Mouse (Mus musculus) liver, embryonic 13.5 days (tissue): Measurements from ENCODE around the gene Nrg3. TPM values are rescaled to one million over a fixed set of nuclear protein-coding genes. Genes with fewer than 3 reads are reported as not detected.

Experiments used
- ATAC-seq: fragments of 200-750 bp; cut with Nextera tagmentation; 2 replicates; pipeline ENCODE4 v1.8.0; 2017; ENCODE audit warnings: low read depth, mild to moderate bottlenecking, moderate number of reproducible peaks, moderate library complexity
- DNase-seq: peaks from one replicate; pipeline ENCODE4 v3.0.0; 2022
- H3K27ac ChIP-seq: fragments of 300-500 bp; sonication (generic); 2 replicates; pipeline ENCODE4 v1.5.1; 2015; ENCODE audit warnings: moderate library complexity, mild to moderate bottlenecking, inconsistent platforms
- H3K27me3 ChIP-seq: fragments of 300-500 bp; sonication (generic); 2 replicates; pipeline ENCODE4 v1.6.1; 2015; ENCODE audit warnings: mild to moderate bottlenecking, inconsistent platforms
- H3K36me3 ChIP-seq: fragments of 300-500 bp; sonication (generic); 2 replicates; pipeline ENCODE4 v1.6.1; 2015; ENCODE audit warnings: mild to moderate bottlenecking, inconsistent platforms
- H3K4me1 ChIP-seq: fragments of 300-500 bp; sonication (generic); replicated peaks from 2 replicates; pipeline ENCODE4 v1.6.1; 2015; ENCODE audit warnings: inconsistent platforms
- H3K4me2 ChIP-seq: fragments of 300-500 bp; sonication (generic); 2 replicates; pipeline ENCODE4 v1.6.1; 2015; ENCODE audit warnings: inconsistent platforms, mild to moderate bottlenecking, moderate library complexity
- H3K4me3 ChIP-seq: fragments of 300-500 bp; sonication (generic); replicated peaks from 2 replicates; pipeline ENCODE4 v1.5.1; 2015; ENCODE audit warnings: mild to moderate bottlenecking, inconsistent platforms
- H3K9ac ChIP-seq: fragments of 300-500 bp; sonication (generic); 2 replicates; pipeline ENCODE4 v1.6.1; 2015; ENCODE audit warnings: mild to moderate bottlenecking, inconsistent platforms
- H3K9me3 ChIP-seq: fragments of 300-500 bp; sonication (generic); replicated peaks from 2 replicates; pipeline ENCODE4 v1.6.1; 2016; ENCODE audit warnings: inconsistent platforms
- WGBS: fragments of 180-500 bp; shearing (Covaris S2); methylation state at CpG from one replicate; pipeline ENCODE4 v1.1.7; 2015; ENCODE audit not compliant: insufficient replicate concordance; 5-methylcytosine and 5-hydroxymethylcytosine counted together
- polyA plus RNA-seq: library from polyadenylated mRNA; unstranded; fragments of >200 nt; fragmentation: Nextera tagmentation; extraction: Ambion mirVana; gene quantifications from 2 replicates; pipeline ENCODE4 v1.2.1, GENCODE M21; 2015

The Nrg3 gene
- polyA plus RNA-seq, 1 experiment from 2014 or later: not detected

DNA sequence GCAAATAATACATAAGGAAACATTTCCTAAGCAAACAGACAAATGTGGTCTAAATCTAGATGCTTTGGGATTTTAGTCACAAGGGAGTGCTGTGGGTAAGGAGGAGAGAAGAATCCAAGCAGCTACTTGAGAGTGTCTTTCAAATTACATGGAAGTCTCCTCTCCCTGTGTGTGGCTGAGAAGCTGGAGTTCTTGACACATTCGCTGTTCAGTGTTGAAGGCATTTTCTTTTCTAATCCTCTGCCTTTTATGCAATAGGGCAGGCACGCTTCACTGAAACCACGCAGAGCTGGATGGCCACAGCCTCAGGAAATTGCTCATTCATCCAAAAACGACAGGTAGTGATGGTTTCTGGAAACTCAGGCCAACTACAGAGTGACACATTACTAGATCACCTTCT, 769.0 kb downstream of the Nrg3 start:
- no peaks in the 10 kb centered on the region for H3K9me3 ChIP-seq
- no peaks in the 10 kb centered on the region for H3K27me3 ChIP-seq
- no peak overlapping the region for H3K27ac ChIP-seq
- no peaks in the 10 kb centered on the region for H3K36me3 ChIP-seq
- H3K4me3 ChIP-seq: no peak overlapping the region
- WGBS: 29% methylated on average over 4 of the region's 4 CpGs
- H3K9ac ChIP-seq: no peak overlapping the region
- no peaks in the 10 kb centered on the region for H3K4me1 ChIP-seq
- no peak overlapping the region for H3K4me2 ChIP-seq
- DNase-seq: no peak
- no peak for ATAC-seq

DNA sequence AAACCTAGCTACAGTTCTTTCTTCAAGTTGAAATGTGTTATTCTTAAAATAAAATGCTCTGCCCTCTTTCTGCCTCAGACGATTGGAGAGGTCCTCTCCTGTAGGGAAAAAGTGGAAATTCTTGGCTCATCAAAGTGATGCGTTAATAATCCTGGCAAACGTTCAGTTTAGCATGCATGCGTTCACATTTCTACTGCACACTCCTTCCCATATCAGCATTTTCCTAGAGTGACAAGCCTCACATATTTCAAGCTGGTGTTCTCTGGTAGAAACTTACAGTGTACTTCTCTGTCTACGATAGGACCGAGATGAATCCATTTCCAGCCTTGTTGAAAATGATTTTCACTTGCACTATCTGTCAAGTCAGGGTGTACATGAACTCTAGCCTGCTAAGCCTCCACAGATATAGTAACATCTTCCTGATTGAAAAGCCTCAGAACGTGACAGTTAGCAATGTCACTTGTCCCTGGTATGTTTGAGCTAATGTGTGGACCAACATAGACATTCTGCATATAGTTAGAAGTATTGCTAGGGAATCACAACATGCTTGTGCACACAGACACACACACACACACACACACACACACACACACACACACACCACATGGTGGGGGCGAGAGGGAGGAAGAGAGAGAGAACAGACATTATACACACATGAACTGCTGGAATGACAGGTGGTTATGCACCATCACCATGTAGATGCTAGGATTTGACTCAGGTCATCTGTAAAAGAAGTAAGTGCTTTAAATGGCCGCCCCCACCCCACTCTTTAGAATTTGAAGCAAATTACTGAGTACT, 770.1 kb downstream of the Nrg3 start:
- Histone ChIP-seq H3K4me1 (no peaks in the 10 kb centered on the region), H3K9ac (no peak overlapping the region), H3K9me3 (no peaks in the 10 kb centered on the region), H3K4me3 (no peak overlapping the region), H3K27me3 (no peaks in the 10 kb centered on the region), H3K36me3 (no peaks in the 10 kb centered on the region), H3K27ac (no peak overlapping the region), H3K4me2 (no peak overlapping the region)
- WGBS: 57% methylated on average over 9 of the region's 9 CpGs
- ATAC-seq: no peak
- DNase-seq: no peak

DNA sequence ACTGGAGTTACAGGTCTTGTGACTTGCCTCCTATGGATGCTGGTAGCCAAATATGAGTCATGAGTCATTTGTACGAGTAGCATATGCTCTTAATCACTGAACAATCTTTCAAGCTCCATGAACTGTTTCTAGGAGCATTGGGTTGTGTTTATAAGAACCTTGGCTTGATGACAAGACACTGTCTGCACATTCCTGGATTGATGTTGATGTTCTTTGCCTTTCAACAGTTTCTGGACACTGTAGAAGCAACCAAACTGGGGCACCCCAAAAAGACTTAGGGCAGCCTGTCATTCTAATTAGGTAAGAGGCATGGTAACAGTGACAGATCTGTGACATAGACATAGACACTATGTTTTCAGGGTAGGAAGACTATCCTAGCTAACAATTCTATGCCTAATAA, 771.5 kb downstream of the Nrg3 start:
- no peak overlapping the region for H3K9ac ChIP-seq
- no peak overlapping the region for H3K4me3 ChIP-seq
- no peaks in the 10 kb centered on the region for H3K4me1 ChIP-seq
- no peak overlapping the region for H3K4me2 ChIP-seq
- DNase-seq (no peak), ATAC-seq (no peak)
- WGBS: 15% methylated on average over 1 of the region's 1 CpGs
- no peaks in the 10 kb centered on the region for H3K36me3 ChIP-seq
- H3K9me3 ChIP-seq: no peaks in the 10 kb centered on the region
- no peak overlapping the region for H3K27ac ChIP-seq
- no peaks in the 10 kb centered on the region for H3K27me3 ChIP-seq

DNA sequence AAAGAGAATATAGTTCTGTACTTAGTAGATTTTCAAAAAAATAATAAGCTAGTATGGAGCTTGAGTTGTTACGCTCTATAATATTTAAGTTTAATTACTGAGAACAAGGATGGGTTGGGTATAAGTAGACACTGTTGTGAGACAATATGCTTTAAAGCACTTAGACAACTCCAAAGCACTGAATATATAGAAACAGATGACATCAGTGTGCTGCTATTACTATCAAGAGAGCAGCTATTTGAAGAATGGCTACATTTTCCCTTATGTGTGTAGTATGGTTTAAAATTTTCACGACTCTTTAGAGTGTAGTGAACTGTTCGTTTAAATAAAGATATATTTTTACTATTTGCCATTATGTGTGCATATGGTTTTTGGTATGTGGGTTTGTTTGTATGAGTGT, 771.9 kb downstream of the Nrg3 start:
- H3K27me3 ChIP-seq: no peaks in the 10 kb centered on the region
- no peak overlapping the region for H3K4me3 ChIP-seq
- H3K9me3 ChIP-seq: no peaks in the 10 kb centered on the region
- no peak for ATAC-seq
- no peak overlapping the region for H3K4me2 ChIP-seq
- DNase-seq: no peak
- no peaks in the 10 kb centered on the region for H3K36me3 ChIP-seq
- no peaks in the 10 kb centered on the region for H3K4me1 ChIP-seq
- H3K27ac ChIP-seq: no peak overlapping the region
- 64% methylated on average over 3 of the region's 3 CpGs for WGBS
- no peak overlapping the region for H3K9ac ChIP-seq

DNA sequence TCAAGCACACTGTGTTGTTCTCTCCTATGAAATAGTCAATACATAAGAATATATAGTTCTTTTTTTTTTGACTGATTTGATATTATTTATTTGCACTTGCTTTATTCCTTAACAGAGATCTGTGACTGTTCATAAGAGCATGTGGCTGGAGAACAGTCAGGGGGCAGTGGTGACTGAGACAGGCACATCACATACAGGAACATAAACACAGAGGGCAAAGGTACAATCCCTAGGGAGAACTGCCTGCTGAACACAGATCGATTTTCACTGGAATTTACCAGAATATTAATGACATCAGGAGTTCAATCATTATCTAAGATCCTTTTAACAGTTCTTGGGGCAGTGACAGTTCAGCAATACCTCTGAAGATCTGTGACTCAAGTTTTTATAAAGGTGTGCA, 812.9 kb downstream of the Nrg3 start:
- Histone ChIP-seq H3K36me3 (no peaks in the 10 kb centered on the region), H3K4me1 (no peaks in the 10 kb centered on the region), H3K4me3 (no peak overlapping the region), H3K9me3 (no peaks in the 10 kb centered on the region), H3K4me2 (no peak overlapping the region), H3K27me3 (no peaks in the 10 kb centered on the region), H3K9ac (no peak overlapping the region), H3K27ac (no peak overlapping the region)
- DNase-seq (no peak), ATAC-seq (no peak)
- WGBS: 35% methylated on average over 1 of the region's 1 CpGs

DNA sequence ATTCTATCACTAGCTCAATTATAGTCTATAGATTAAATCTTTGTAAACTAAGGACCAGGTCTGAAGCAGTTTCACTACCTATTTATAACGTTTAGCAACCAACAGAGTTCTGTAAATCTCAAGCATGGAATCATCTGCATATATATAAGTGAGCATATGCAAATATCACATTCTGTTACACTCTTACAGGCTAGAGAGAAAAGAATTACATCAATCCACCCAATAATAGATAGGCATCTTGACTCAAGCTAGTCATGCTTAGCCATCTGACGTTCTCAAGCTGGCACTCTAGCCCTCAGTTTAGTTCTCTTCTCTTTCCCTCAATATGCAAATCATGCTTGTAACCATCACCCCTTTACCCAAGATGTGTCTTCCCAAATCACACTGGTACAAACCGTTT, 835.8 kb downstream of the Nrg3 start:
- no peaks in the 10 kb centered on the region for H3K27me3 ChIP-seq
- H3K4me2 ChIP-seq: no peak overlapping the region
- H3K9me3 ChIP-seq: no peaks in the 10 kb centered on the region
- ATAC-seq (no peak), DNase-seq (no peak)
- H3K27ac ChIP-seq: no peak overlapping the region
- H3K36me3 ChIP-seq: no peaks in the 10 kb centered on the region
- no peak overlapping the region for H3K9ac ChIP-seq
- 54% methylated on average over 3 of the region's 3 CpGs for WGBS
- H3K4me1 ChIP-seq: no peaks in the 10 kb centered on the region
- H3K4me3 ChIP-seq: no peak overlapping the region

DNA sequence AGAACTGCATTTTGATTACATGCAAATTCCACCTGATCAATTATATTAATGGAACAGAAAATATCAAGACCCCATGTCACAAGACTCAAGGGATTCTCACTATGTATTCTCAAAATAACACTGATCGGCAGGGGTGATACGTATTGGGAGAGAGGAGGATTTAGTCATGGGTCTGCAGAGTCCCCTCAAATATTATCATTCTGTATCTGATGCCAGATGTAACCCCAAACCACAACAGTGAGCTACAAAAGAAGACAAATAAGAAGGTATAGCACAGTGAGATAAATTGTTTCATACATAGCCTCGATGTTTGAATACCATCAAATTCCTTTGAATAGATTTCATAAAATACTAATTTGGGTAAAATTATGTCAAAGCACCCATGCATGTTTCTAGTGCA, 842.8 kb downstream of the Nrg3 start:
- no peak overlapping the region for H3K4me3 ChIP-seq
- no peak overlapping the region for H3K9ac ChIP-seq
- no peaks in the 10 kb centered on the region for H3K36me3 ChIP-seq
- DNase-seq (no peak), ATAC-seq (no peak)
- no peaks in the 10 kb centered on the region for H3K9me3 ChIP-seq
- no peak overlapping the region for H3K4me2 ChIP-seq
- WGBS: 66% methylated on average over 3 of the region's 3 CpGs
- H3K27ac ChIP-seq: no peak overlapping the region
- no peaks in the 10 kb centered on the region for H3K27me3 ChIP-seq
- H3K4me1 ChIP-seq: no peaks in the 10 kb centered on the region

DNA sequence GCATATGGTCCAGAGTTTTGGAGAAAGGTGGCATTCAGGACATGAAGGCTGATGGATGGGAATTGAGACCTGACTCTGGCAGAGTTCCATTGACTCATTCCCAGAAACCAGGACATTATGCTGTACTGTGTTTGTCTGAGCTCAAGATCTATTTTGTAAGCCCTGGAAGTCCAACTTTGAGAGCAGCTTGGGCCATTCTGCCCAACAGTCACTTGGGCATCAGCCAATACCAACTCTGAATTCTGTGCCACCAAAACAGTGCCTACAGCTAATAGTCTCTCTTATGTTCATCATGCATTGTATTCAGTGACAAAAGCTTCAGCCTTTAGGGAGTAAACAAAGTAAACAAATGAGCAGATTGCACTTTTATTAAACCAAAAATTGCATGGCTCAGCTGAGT, 843.2 kb downstream of the Nrg3 start:
- no peak overlapping the region for H3K4me3 ChIP-seq
- no peaks in the 10 kb centered on the region for H3K4me1 ChIP-seq
- no peak overlapping the region for H3K27ac ChIP-seq
- no peak overlapping the region for H3K4me2 ChIP-seq
- DNase-seq (no peak), ATAC-seq (no peak)
- H3K9me3 ChIP-seq: no peaks in the 10 kb centered on the region
- no peak overlapping the region for H3K9ac ChIP-seq
- H3K27me3 ChIP-seq: no peaks in the 10 kb centered on the region
- H3K36me3 ChIP-seq: no peaks in the 10 kb centered on the region

DNA sequence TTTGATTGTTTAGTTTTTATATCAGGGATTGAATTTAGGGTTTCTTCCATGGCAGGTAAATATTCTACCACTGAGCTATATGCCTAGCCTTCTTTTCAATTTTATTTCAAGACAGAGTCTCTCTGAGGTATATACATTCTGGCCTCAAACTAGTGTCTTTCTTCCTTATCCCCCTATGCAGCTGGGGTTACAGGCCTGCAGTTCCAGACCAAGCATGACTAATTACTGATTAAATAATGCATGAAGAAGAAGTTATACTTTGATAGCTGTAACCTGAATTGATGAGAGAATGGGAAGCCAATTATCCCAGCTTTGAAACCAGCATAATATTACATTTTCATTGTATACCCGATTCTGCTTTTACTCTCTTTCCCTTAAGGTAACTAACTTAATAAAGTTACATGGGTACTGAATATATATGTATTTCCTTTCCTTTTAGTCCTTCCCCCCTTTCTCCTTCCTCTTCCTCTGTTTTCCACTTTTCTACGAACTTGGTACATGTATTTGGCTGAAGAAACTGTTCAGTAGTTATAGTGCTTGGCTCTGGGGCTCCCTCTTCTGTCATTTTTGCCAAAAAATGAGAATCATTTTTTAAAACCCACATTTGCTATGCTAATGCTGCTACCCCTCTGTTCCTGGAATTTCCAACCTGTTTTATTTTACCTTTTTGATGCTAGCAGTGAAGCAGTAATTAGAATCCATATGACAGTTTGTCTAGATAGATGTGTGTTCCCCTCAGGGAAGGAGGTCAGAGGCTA, 843.8 kb downstream of the Nrg3 start:
- no peaks in the 10 kb centered on the region for H3K36me3 ChIP-seq
- no peak for ATAC-seq
- no peak for DNase-seq
- H3K27ac ChIP-seq: no peak overlapping the region
- no peak overlapping the region for H3K9ac ChIP-seq
- WGBS: 47% methylated on average over 2 of the region's 2 CpGs
- no peaks in the 10 kb centered on the region for H3K9me3 ChIP-seq
- no peaks in the 10 kb centered on the region for H3K27me3 ChIP-seq
- no peak overlapping the region for H3K4me2 ChIP-seq
- no peaks in the 10 kb centered on the region for H3K4me1 ChIP-seq
- H3K4me3 ChIP-seq: no peak overlapping the region

DNA sequence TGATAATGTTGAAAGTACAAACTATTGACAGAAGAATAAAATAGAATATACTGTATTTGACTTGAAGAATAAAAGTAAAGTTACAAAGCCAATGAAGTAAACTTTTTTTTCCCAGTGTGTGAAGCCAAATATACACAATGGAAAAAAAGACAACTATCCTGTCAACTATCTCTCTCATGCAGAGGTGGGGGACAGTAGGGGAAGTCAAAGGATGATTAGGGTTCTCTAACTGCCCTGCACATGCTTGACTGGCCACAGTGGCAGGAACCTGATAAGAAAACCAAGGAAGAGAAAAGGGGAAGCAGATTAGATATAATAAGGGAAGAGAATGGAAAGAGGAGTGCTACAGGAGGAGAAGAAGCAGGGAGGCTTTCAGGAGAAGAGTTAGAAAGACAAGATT, 855.9 kb downstream of the Nrg3 start:
- DNase-seq (no peak), ATAC-seq (no peak)
- no peak overlapping the region for H3K4me2 ChIP-seq
- H3K9me3 ChIP-seq: no peaks in the 10 kb centered on the region
- no peaks in the 10 kb centered on the region for H3K36me3 ChIP-seq
- no peaks in the 10 kb centered on the region for H3K27me3 ChIP-seq
- no peak overlapping the region for H3K9ac ChIP-seq
- H3K27ac ChIP-seq: no peak overlapping the region
- H3K4me1 ChIP-seq: no peaks in the 10 kb centered on the region
- H3K4me3 ChIP-seq: no peak overlapping the region

DNA sequence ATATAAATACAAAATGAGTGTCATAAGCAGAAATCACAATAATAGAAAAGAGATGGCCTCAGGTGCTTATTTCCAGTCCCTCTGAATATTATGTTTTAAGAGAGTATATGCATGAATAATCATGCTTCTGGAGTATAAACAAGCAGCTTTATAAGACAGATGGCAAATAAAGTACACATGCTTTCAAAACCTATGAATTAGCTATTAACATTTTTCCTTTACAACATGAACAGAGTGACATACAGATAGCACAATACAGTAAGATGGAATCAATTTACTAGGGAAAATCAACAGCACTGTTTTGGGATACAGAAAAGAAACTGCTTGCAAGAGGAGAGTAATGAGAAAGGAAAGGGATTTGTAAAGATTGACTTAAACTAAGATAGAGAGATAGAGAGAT, 875.2 kb downstream of the Nrg3 start:
- no peak for ATAC-seq
- no peak overlapping the region for H3K9ac ChIP-seq

DNA sequence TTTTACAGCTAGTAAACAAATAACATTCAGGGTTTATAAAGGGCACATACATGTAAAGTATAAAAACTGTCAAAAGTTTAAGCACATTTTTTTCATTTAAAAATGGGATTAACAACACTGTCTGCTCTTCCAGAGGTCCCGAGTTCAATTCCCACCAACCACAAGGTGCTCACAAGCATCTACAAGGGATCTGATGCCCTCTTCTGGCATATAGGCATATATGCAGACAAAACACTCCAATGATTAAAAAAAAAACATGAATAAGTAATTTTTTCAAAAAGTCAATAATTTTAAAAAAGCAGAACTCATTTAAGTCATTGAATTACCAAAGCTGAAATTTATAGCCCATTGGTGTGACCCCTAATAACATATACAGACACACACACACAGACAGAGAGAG, 878.6 kb downstream of the Nrg3 start:
- Histone ChIP-seq H3K4me1 (no peaks in the 10 kb centered on the region), H3K4me3 (no peak overlapping the region), H3K27me3 (no peaks in the 10 kb centered on the region), H3K9me3 (no peaks in the 10 kb centered on the region), H3K4me2 (no peak overlapping the region), H3K27ac (no peak overlapping the region), H3K9ac (no peak overlapping the region), H3K36me3 (no peaks in the 10 kb centered on the region)
- no peak for DNase-seq
- no peak for ATAC-seq
- 46% methylated on average over 1 of the region's 1 CpGs for WGBS

More for the DNA sequence above, 875.2 kb downstream of the Nrg3 start:
- no peaks in the 10 kb centered on the region for H3K27me3 ChIP-seq
- no peak overlapping the region for H3K4me2 ChIP-seq
- no peaks in the 10 kb centered on the region for H3K9me3 ChIP-seq
- no peaks in the 10 kb centered on the region for H3K4me1 ChIP-seq
- no peaks in the 10 kb centered on the region for H3K36me3 ChIP-seq
- H3K4me3 ChIP-seq: no peak overlapping the region
- H3K27ac ChIP-seq: no peak overlapping the region
- DNase-seq: no peak
